Mouse (Mus musculus) 3134 (cell line): Measurements from ENCODE around the gene Gli1.

ENCODE experiments used
- DNase-seq: peaks from one replicate; pipeline ENCODE4 v3.0.0-alpha.2; 2011; ENCODE audit warnings: low spot score; ENCODE audit not compliant: insufficient read length; ENCODE audit errors: extremely low read depth

The Gli1 gene

DNA sequence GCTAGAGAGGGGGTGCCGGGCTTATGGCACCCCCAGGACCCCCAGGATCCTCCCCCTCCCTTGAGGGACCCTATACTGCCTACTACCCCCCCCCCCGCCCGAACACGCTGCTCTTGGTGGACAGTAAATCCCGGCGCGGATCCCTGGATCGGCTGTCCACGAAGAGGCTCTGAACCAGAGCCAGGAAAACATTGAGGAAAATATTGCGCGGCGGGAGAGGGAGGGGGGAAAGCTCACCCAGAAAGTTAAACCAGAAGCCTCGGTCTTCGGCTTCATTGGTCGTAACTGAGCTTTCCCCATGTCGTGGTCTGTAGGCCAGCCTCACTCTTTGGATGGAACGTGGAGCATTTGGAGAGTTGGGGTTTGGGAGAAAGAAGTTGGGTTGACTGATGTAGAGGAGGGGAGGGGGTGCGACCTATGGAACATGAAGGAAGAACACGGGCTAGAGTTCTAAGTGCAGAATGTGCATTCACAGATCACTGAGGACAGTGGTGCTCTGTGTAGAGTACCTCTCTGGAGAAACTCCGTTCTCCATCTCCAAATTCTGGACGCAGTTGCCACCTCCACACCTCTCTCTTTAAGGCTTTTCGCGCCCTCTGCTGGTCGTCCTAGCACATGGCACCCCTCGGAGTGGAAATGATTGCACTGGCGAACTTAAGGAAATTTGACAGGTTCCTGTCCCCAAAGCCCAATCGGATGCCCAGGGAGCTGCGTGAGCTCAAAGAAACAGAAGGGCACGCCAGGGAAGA, at the start of gene Gli1:
Gli1 (minus strand) TSS at position 84 of the 749 bp plus-strand sequence.
- DNase-seq = peak; percentile 74

DNA sequence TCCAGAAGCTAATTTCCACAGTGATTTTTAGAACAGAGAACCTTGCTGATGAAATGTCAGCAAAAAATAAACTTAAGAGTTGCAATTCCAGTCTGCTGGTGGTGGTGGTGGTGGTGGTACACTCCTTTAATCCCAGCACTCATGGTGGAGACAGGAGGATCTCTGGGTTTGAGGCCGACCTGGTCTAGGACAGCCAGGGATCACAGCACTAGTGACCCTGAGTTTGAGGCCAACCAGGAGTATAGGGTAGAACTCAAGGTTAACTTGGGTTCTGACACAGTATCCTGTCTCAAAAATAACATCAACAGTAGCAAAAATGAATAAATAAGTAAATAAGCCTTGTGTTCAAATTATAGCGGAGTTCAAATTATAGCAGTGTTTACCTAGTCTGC, 40.0 kb upstream of the Gli1 start:
- DNase-seq = no peak

DNA sequence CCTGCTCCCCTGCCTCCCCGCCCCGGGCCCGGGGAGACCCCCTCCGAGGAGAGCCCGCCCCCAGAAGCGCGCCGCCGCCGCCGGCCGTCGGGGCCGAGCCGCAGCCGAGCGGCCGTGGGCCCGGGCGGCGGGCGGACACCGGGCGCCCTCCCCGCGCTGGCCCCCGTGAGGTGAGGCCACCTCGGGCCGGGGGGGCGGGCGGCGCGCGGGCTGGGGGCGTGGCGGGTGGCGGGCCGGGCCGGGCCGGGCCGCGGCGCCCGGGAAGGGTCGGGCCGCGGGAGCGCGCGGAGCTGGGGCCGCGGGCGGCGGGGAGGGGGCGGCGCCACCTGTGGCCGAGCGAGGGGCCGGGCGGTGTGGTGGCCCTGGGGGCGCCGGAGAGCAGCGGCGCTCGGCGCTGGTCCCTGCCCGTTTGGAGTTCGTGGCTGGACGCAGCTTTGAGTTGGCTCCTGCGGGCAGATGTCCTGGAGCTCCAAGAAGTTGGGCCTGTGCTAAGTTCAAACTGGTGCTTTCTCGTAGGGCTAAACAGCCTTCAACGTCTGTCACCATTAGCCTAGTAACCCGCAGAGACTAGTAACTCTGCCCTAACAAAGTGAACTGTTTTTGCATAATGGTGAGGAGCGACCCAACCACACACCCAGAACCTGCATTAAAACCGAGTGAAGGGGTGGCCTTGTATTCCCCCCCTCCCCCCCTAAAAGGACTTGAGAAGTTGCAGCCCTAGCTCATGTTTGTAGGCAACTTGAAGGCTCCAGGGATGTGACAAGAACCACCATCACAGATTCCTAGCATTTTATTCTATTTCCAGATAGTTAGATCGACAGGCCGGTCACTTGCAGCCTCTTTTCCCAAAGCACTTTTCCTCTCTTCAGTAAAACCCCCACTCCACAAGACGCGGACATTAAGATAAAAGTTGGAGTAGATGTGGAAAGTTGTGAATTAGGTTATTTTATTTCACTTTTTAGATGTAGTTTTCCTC, 39.3 kb upstream of the Gli1 start:
- DNase-seq = peak; percentile 69

DNA sequence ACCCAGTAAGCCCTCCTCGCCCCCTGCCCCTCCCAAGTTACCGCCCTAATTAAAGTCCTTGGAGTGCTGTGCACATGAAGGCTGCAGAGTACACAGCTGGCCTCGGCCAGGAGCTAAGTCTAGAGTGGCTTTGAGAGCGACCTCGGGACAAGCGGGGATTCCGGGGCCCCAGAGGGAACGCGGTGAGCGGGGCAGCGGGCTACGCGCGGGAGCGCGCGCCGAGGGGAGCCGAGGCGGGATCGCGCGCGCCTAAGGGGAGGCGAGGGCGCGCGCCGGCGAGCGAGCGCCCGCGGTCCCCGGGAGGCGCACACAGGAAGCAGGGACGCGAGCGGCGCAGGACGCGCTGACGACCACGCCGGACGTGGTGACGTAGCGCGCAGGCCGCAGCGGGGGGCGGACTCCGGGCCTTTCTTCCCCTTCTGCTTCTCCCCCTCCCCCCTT, 38.5 kb upstream of the Gli1 start, which contains the start of gene R3hdm2:
R3hdm2 (plus strand) TSS at position 77 of the 441 bp plus-strand sequence.
- peak; percentile 93 for DNase-seq

DNA sequence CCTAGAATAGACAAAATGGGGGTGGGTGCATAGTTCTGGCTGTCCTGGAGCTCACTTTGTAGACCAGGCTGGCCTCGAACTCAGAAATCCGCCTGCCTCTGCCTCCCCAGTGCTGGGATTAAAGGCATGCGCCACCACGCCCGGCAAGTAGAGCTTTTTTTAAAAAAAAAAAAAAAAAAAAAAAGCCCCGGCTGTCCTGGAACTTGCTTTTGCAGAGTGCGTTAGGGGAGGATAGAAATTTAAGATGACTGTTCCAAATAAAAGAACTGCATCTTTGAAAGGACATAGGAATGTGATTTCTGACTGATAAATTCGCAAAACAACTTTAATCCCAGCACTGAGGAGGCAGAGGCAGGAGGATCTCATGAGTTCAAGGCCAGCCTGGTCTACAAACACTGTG, 37.9 kb upstream of the Gli1 start:
- no peak for DNase-seq

DNA sequence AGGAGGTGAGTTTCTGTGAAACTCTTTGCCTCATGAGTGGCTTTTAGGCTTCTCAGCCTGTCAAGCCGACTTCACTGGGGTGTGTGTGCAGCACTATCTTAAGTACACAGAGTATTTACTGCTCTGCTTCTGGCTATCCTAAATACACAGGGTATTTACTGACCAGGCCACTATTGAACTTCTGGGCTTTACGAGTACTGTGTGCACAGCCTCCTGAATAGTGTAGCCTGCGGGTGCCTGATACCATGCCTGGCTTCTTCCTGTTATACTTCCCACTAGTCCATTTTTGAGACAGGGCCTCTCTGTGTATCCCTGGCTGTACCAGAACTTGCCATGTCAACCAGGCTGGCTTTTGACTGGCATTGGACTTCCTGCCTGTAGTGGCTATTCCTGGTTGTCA, 35.9 kb upstream of the Gli1 start:
- no peak for DNase-seq

DNA sequence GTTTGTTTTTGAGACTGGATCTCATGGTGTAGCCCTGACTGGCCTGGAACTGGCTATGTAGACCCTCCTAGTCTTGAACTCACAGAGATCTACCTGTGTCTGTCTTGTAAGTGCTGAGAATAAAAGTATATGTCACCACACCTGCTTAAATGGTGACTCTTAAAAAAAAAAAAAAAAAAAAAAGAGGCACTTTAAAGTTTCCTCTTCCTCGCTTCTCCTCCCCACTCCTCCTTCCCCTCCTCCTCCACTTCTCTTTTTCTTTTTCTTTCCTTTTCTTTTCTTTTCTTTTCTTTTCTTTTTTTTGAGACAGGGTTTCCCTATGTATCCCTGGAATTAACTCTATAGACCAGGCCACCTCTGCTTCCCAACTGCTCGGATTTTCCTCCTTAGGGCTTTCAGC, 29.2 kb upstream of the Gli1 start:
- DNase-seq = no peak

DNA sequence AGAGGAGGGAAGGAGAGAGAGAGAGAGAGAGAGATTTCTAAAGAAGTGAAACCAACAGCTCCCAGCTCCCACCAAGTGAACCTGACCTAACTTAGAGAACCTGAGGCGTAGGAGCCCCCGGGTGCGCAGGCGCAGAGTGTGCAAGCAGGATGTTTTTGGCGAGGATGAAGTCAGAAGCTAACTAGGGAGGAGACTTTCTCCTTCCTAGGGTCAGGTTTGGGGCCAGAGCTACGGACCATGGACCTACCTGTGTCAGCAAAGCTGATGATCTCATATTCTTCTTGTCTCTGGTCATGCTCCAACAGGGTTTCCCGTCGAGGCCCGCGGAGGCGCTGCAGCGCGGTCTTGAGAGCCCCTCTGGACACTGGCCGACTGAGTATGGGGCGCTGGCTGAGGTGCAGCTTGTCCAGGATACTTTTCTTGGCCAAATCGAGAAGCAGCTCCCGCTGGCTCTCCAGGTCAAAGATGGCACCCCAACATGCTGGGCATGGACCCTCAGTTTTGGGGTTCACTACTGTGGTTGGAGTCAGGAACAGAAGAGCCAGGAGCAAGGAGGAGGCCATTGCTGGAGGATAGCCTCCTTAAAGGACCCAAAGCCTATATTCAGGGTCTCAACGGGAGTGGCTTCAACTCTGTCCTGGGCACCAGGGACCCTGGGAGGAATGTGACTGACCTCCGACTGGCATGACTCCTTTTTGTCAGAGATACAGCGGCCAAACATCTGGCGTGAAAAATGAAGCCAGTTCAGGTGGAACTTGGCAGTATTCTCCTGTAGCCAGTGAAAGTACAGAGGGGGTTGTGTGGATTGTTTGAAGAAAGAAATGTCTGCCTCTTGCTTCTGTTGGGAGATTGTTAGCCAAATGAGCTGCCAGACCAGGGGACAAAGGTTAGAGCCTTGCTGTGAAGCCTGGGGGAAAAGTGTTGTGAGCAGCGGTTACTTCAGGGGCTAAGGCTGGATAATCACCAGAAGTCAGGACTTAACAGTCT, 28.4 kb upstream of the Gli1 start, which contains the start of gene Inhbc:
Inhbc (minus strand) TSS at position 598 of the 987 bp plus-strand sequence.
- DNase-seq = no peak

DNA sequence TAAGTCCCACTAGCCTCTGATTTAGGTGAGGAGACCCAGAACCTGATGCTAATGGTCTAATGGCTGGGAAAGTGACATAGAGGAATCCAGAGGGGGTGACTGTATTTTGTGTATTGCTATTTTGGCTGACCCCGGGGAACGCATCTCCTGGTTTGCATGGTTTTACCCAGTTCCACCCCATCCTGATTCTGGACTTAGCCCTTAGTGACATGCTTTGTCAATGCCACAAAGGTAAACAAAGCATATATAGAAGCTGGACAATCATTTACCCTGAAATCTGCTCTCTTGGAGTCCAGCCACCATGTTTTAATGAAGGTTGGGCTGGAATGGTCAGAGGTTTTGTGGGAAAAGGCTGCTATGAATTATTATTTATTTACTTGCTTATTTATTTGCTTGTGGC, 26.5 kb upstream of the Gli1 start:
- no peak for DNase-seq

DNA sequence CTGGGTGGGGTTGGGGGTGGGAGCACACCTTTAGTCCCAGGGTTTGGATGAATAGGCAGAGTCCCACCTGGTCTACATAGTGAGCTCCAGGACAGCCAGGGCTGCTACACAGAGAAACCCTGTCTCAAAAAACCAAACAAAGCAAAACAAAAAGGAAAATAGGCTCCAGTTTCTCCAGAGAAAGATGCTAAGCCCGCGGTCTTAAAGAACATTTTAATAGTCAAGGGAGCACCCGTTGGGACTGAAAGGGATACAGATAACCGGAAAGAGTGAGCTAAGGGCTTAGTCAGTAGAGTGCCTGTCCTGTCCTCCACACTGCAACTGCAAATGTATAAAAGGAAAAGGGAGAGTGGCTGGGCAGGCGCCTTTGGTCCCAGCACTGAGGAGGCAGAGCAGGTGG, 25.3 kb upstream of the Gli1 start:
- no peak for DNase-seq

DNA sequence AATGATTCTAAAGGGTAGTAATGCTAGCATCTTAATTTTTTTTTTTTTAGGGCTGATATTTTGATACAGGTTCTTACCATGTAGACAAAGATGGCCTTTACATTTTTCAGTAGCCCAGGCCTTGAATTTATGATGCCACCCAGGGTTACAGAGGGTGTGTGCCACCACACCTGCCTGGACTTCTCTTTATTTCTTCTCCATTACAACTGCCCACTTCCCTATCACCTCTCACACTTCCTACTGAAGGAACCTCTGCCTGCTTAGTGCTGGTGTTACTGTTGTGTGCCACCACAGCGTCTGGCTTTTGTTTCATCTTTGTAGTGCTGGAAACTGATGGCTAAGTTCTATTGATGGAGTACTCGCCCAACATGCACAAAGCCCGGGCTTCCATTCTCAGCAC, 18.9 kb upstream of the Gli1 start:
- no peak for DNase-seq

DNA sequence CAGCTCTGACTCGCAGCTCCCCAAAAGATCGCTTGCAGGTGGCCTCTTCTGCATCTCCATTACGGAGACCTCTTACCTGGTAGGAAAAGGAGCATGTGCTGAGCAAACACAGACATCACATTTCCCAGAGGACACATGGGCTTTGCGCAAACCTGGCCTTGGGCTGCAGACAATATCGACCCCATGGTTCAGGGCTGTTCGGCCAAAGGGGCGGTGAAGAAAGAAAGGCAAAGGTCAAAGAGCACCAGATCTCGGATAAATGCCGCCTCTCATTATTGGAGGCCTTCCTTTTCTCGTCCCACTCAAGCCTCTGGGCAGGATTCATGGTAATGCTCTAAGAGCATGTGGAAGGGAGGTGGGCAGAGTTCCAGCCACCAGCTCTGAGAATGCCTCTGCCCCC, 13.6 kb upstream of the Gli1 start:
- DNase-seq = no peak

DNA sequence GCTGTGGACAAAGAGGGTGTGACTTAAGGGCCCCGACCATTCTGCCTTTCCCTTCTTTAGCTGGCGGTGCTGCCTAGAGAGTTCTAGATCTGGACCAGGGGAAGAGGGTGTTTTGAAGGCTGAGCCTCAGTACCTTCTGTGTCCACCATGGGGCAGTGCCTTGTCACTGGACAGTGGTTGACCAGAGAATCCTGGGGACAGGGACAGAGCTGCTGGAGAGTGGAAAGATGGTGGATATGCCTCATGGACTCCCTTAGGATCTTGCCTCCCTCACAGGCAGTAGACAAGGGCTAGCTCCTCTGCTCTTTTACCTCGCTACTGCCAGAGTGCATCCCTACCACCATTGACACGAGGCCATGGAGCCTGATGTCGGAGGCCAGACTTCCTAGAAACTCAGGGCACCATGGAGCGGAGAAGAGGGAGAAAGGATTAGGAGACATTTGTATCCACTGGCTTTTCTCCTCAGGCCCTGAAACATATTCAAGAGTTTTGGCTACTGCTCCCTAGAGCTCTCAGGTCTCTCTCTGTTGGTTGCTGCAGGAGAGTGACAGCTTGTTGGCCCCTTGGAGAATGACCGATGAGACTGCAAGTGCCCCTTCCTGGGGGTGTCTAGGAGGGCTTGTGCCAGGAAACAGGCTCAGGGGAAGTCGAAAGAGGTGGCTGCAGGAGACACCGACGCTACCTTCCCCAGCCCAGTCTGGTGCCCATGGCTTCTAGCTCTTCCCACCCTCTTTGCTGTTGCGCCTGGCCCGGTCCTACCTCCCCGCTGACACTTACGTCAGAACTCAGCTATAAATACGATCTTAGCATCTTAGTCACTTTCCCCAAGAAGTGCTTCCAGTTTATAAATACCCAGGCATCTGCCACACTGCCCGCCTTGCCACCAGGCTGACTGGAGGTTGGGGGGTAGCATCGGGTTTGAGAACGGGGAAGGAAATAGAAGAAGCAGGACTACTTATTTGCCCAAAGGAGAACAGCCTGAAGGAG, 12.4 kb upstream of the Gli1 start, which contains the start of gene Inhbe:
Inhbe (minus strand) TSS at position 503 of the 987 bp plus-strand sequence.
- DNase-seq = no peak

DNA sequence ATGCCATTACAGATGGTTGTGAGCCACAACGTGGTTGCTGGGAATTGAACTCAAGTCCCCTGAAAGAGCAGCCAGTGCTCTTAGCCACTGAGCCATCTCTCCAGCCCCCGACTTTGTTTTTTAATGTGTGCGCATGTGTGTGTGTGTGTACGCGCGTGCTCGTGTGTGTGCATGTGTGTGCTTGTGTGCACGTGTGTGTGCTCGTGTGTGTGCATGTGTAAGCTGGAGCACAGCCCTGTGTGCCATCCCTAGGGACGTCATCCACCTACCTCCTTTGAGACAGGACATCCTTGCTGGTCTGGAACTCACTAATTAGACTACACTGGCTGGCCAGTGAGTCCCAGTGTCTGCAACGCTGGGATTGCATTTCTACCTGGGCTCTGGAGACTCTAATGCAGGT, 11.0 kb upstream of the Gli1 start:
- no peak for DNase-seq

DNA sequence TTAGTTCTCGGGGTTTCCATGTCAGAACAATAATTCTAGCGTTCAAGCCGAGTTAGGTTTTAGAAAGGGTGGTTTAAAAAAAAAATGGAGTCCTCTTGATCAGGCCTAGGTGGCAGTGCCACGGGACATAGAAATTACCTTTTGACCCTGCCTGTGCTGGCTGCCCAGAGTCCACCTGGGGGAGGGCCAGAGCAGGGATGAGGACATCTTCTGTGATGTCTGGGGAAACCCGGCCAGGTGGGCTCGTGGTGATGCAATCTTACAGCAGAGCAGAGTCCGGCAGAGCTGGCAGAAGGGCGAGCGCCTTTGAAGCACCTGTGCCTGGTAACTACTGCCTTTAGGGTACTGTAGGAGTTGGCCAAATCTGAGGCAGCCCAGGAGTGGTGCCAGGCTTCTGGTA, 10.4 kb upstream of the Gli1 start:
- no peak for DNase-seq

DNA sequence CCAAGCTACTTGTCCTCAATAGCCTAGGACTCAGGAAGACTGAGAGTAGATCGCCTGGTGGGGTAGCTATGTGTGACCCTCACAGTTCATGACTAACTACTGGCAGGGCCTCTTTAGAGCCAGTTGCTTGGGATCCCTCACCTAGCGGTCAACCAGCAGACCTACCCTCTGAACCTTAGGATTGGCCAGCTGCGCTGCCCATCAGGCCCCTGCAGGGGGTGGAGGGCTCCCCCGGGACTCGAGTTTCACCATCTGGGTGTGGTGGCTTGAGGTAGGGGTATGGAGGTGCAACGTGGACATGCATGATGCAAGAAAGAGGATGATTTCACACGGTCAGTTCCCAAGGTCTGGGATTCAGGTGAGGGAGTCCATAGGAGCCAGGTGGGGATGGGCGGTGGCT, 9.9 kb upstream of the Gli1 start:
- no peak for DNase-seq

DNA sequence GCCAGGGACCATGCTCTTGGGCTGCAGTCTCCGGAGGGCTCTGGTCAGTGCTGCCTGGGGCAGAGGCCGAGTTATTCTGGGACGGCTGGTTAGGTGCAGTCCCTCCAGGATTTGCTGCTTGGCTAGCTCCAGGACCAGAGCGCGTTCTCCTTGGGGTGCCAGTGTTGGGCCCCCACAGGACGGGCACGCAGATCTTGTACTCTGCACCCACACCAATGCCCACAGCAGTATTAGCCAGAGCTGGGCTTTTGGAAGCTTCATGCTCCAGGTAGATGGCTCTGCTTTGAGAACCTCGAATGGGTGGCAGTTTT, 9.5 kb upstream of the Gli1 start:
- no peak for DNase-seq

DNA sequence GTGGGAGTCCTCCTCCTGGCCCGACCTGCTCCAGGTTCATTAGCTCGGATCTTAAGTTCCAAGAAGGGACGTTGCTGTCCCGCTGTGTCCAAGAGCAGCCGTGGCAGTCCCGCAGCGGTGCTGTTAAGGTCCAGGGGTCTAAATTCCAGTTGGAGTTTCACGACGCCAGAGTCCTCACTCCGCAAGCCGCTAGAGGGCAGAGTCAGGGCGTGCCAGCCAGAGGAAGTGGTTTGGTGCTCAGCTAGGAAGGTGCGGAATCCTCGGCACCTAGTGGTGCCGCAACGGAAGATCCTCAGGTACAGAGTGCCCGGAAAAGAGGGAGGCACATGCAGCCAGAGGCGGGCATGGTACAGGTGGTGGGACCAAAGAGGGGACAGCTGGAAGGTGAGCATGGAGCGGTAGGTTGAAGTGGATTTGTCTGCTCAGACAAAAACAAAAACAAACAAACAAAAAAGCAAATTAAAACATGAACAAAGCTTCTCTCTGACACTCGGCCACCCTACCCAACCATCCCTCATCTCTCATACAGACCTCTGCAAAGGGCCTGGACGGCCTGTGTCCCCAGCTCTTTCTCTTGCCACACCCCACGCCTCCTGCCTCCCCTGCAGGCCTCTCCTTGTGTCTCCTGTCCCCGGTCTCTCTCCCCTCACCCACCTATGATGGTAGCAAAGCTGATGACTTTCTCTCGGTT, 9.0 kb upstream of the Gli1 start:
- DNase-seq = peak; percentile 71

DNA sequence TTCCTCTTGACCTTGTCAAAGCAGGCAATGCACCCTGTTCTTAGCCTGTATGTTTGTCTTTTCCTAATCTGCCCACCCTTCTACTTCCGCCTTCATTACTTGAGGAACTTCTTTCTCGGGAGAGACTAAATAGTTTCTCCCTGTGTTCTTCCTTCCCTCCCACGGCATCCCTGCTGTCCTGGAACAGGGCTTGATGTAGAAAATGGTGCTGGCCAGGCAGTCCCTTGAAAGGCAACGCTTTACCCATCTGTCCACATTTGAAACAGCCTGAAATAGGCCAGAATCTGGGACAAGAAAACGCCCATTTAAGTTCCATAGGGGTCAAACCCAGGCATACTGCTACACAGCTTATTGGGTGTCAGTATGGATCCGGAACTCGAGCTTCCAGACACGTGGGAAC, 8.0 kb upstream of the Gli1 start:
- DNase-seq = no peak
